Mouse (Mus musculus): Measurements from ENCODE around the gene Pilrb1.
"Not testable (repeated sequence)": the region's sequence is repeated elsewhere in the genome, so short reads cannot be mapped to it uniquely, and the experiment has no call there.

GRCm38 (mm10) chr5:137871644-137872380, 13.9 kb upstream of the Pilrb1 start, which contains the start of gene Pilrb2:
- not testable (repeated sequence) for TF ChIP-seq CTCF, EP300 (IDR thresholded peaks at IDR 0.05; ENCODE audit: low read depth)
